Mouse (Mus musculus) frontal cortex, adult 2 months (tissue): ENCODE measurements around the gene Slc30a4. TPM values are rescaled to one million over a fixed set of nuclear protein-coding genes. Genes with fewer than 3 reads are reported as not detected.

Source experiments
- DNase-seq, 2 experiments: peaks; one replicate each; pipeline ENCODE4 v3.0.0; 2022; ENCODE audit warnings: low spot score in 1 of 2; ENCODE audit errors: extremely low spot score in 1 of 2
- polyA plus RNA-seq: library from polyadenylated mRNA; depleted of rRNA; stranded (reverse); fragments of >200 nt; gene quantifications from 2 replicates; pipeline ENCODE4 v1.2.3, GENCODE M21; 2012; rRNA removed

Slc30a4 gene
- 18.1 and 21.9 TPM in 2 replicates for polyA plus RNA-seq

GRCm38 (mm10) chr2:122702181-122703036 lies at the start of gene Slc30a4:
Gene Slc30a4 (minus strand): TSS chr2:122702663.
- DNase-seq, result peak; percentile 37 to 64

- no peak for DNase-seq
Measured at GRCm38 (mm10) chr2:122746461-122746860, 44.0 kb upstream of the Slc30a4 start.

GRCm38 (mm10) chr2:122739023-122739422 lies 36.6 kb upstream of the Slc30a4 start:
- DNase-seq, result peak in 1 of 2 experiments; percentile 43

- DNase-seq, result peak; percentile 92 to 95
Measured at GRCm38 (mm10) chr2:122737894-122738830, 35.7 kb upstream of the Slc30a4 start, which contains the start of gene Bloc1s6. Gene Bloc1s6 (plus strand): TSS chr2:122738503.

- DNase-seq, result no peak
Measured at GRCm38 (mm10) chr2:122731456-122731855, 29.0 kb upstream of the Slc30a4 start.

GRCm38 (mm10) chr2:122725604-122726003 lies 23.1 kb upstream of the Slc30a4 start:
- DNase-seq, result no peak

GRCm38 (mm10) chr2:122720564-122720963 lies 18.1 kb upstream of the Slc30a4 start:
- DNase-seq, result peak in 1 of 2 experiments; percentile 25

GRCm38 (mm10) chr2:122719232-122719631 lies 16.8 kb upstream of the Slc30a4 start:
- DNase-seq, result no peak

GRCm38 (mm10) chr2:122716301-122716842 lies 13.9 kb upstream of the Slc30a4 start:
- DNase-seq, result no peak

GRCm38 (mm10) chr2:122715148-122715692 lies 12.8 kb upstream of the Slc30a4 start:
- DNase-seq, result no peak

GRCm38 (mm10) chr2:122712848-122713247 lies 10.4 kb upstream of the Slc30a4 start:
- no peak for DNase-seq

- no peak for DNase-seq
Measured at GRCm38 (mm10) chr2:122711911-122712310, 9.4 kb upstream of the Slc30a4 start.

GRCm38 (mm10) chr2:122709156-122709555 lies 6.7 kb upstream of the Slc30a4 start:
- DNase-seq, result no peak

GRCm38 (mm10) chr2:122708080-122708479 lies 5.6 kb upstream of the Slc30a4 start:
- no peak for DNase-seq

GRCm38 (mm10) chr2:122704572-122704971 lies 2.1 kb upstream of the Slc30a4 start:
- no peak for DNase-seq

GRCm38 (mm10) chr2:122701871-122702180 lies 637 bp downstream of the Slc30a4 start:
- DNase-seq, result peak in 1 of 2 experiments; percentile 12

GRCm38 (mm10) chr2:122701012-122701411 lies 1.5 kb downstream of the Slc30a4 start:
- peak in 1 of 2 experiments; percentile 43 for DNase-seq

GRCm38 (mm10) chr2:122697526-122697925 lies 4.9 kb downstream of the Slc30a4 start:
- DNase-seq, result no peak

GRCm38 (mm10) chr2:122686665-122687064 lies 15.8 kb downstream of the Slc30a4 start:
- DNase-seq, result no peak

- peak in 1 of 2 experiments; percentile 55 for DNase-seq
Measured at GRCm38 (mm10) chr2:122683641-122684040, 18.8 kb downstream of the Slc30a4 start.

- no peak for DNase-seq
Measured at GRCm38 (mm10) chr2:122682520-122682919, 19.9 kb downstream of the Slc30a4 start.
